Mouse (Mus musculus) layer of hippocampus, postnatal 10 days (tissue): ENCODE measurements around the gene Tas1r2. TPM values are rescaled to one million over a fixed set of nuclear protein-coding genes. Genes with fewer than 3 reads are reported as not detected.

ENCODE experiments used
- DNase-seq, 2 experiments: peaks; one replicate each; pipeline ENCODE4 v3.0.0; 2021; ENCODE audit warnings: low spot score in 2 of 2
- microRNA-seq, 2 experiments: library from miRNA; unstranded; fragments of <30 nt; microRNA quantifications; one replicate each; pipeline ENCODE4 v1.2.0; 2021
- total RNA-seq, 2 experiments: library from RNA; stranded (reverse); gene quantifications; 2 replicates each; pipeline ENCODE4 v1.2.3; 2021

Tas1r2 gene
- total RNA-seq, 2 experiments from 2014 or later, result not detected

GRCm38 (mm10) chr4:139705986-139706385 is 52.6 kb downstream of the Tas1r2 start:
- DNase-seq, result no peak

- DNase-seq, result no peak
These were observed 57.4 kb downstream of the Tas1r2 start for GRCm38 (mm10) chr4:139710467-139711334.

- DNase-seq, result no peak
These were observed 62.0 kb downstream of the Tas1r2 start for GRCm38 (mm10) chr4:139715241-139715932.

GRCm38 (mm10) chr4:139716477-139717169 is 63.3 kb downstream of the Tas1r2 start:
- no peak for DNase-seq

- no peak for DNase-seq
These were observed 65.6 kb downstream of the Tas1r2 start for GRCm38 (mm10) chr4:139718978-139719377.

Small RNAs within 50 kb of the gene (microRNA-seq; reads per million reads assigned to microRNA genes)
- 0.59 to 0.67 reads per million in 2 experiments for gene Mir7020

Other genes with a start within 250 kb of the Tas1r2 start
- 10 to 100 TPM; 20.3 to 21.5 TPM for gene Iffo2, start 123.0 kb upstream of the Tas1r2 start, total RNA-seq
- not detected for gene Gm21969, start 50.4 kb upstream of the Tas1r2 start, total RNA-seq
- 10 to 100 TPM; 20.9 to 21.4 TPM for gene Aldh4a1, start 30.7 kb upstream of the Tas1r2 start, total RNA-seq
- under 1 TPM in 1 of 2 experiments, not detected in 1; 0.11 TPM for gene Pax7, start 180.0 kb downstream of the Tas1r2 start, total RNA-seq